7 mouse cellular contexts compared by ENCODE assay signal in the genomic region with DNA sequence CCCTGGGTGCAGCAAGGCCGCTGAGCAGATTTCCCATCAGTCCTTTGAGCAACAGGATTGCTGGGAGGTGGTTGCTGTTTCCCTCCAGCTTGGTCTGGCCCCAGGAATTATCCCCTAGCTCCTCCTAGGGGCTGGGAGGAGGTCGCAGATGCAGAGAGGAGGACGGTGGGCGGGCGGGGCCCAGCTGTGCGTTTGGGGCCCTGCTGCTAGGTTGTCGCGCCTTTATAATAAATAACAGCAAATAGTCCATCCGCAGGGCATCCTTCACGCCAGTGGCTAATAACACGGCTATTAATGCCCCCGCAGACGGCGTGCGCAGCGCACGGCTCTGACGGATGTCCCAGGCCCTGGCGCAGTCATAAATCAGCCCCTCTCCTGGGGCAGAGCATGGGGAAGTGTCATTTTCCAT. TPM values are rescaled to one million over a fixed set of nuclear protein-coding genes. Genes with fewer than 3 reads are reported as not detected.
DNase-seq lines count a peak whose midpoint lies in the region; ATAC-seq lines count a peak whose summit lies in the region.

No protein-coding gene starts in this region.

- H3K4me3 ChIP-seq in forebrain, embryonic 14.5 days (ENCODE audit: low read depth, low read length) = no peak overlapping the region
- no peak overlapping the region for H3K4me3 ChIP-seq in hindbrain, embryonic 14.5 days (replicated peaks; ENCODE audit: low read length)
- H3K4me3 ChIP-seq in midbrain, embryonic 10.5 days = peak overlapping the region; percentile 35

- WGBS in forebrain, embryonic 14.5 days = 21% methylated on average over 19 of the region's 19 CpGs
- WGBS in hindbrain, embryonic 14.5 days = 12% methylated on average over 19 of the region's 19 CpGs
- WGBS in midbrain, embryonic 10.5 days = 18% methylated on average over 19 of the region's 19 CpGs

- no peaks in the 10 kb centered on the region for H3K36me3 ChIP-seq in forebrain, embryonic 14.5 days (ENCODE audit: control insufficient read depth, insufficient read depth, low read length)
- no peaks in the 10 kb centered on the region for H3K36me3 ChIP-seq in hindbrain, embryonic 14.5 days (replicated peaks; ENCODE audit: control insufficient read depth, insufficient read depth)
- no peaks in the 10 kb centered on the region for H3K36me3 ChIP-seq in midbrain, embryonic 10.5 days

- no peak overlapping the region; the same call in 1 of the 2 replicates for H3K27ac ChIP-seq in forebrain, embryonic 14.5 days (ENCODE audit: low read depth, low read length)
- H3K27ac ChIP-seq in hindbrain, embryonic 14.5 days = 0 out of 2 replicates have a peak overlapping the region, but pooled peaks have one; percentile 3
- H3K27ac ChIP-seq in midbrain, embryonic 10.5 days (replicated peaks) = peak overlapping the region; percentile 81

- no peaks in the 10 kb centered on the region for H3K27me3 ChIP-seq in forebrain, embryonic 14.5 days (replicated peaks; ENCODE audit: control insufficient read depth, insufficient read depth, low read length)
- no peaks in the 10 kb centered on the region for H3K27me3 ChIP-seq in hindbrain, embryonic 14.5 days (ENCODE audit: control insufficient read depth, insufficient read depth, low read length)
- peaks cover 83% of the 10 kb centered on the region for H3K27me3 ChIP-seq in midbrain, embryonic 10.5 days (ENCODE audit: low read depth, poor library complexity, severe bottlenecking)

- peak; percentile 82 for DNase-seq in embryo, embryonic 11 days
- no peak for DNase-seq in forebrain, embryonic 14.5 days (ENCODE audit: low spot score)
- DNase-seq in hindbrain, embryonic 14.5 days (ENCODE audit: low spot score) = no peak
- DNase-seq in midbrain, embryonic 10.5 days (ENCODE audit: low spot score) = peak; percentile 71
- no peak for DNase-seq in right cerebral cortex, postnatal 4 days
- DNase-seq in cerebellum, adult 11-12 months = no peak
- no peak for DNase-seq in cerebellum, adult 11 months

- peak overlapping the region; percentile 49 for H3K9ac ChIP-seq in forebrain, embryonic 14.5 days (ENCODE audit: low read length)
- peak overlapping the region; percentile 10; the same call in 1 of the 2 replicates for H3K9ac ChIP-seq in hindbrain, embryonic 14.5 days

- peak; percentile 58; the same call in 1 of the 2 replicates for ATAC-seq in forebrain, embryonic 14.5 days
- ATAC-seq in hindbrain, embryonic 14.5 days (ENCODE audit: low FRiP score) = peak; percentile 35; the same call in 1 of the 2 replicates

- peaks cover 31% of the 10 kb centered on the region for H3K4me1 ChIP-seq in forebrain, embryonic 14.5 days (ENCODE audit: control insufficient read depth, insufficient read depth, low read length)
- H3K4me1 ChIP-seq in hindbrain, embryonic 14.5 days (replicated peaks; ENCODE audit: control insufficient read depth, insufficient read depth, low read length) = peaks cover 37% of the 10 kb centered on the region
- H3K4me1 ChIP-seq in midbrain, embryonic 10.5 days = peaks cover 91% of the 10 kb centered on the region

- H3K4me2 ChIP-seq in forebrain, embryonic 14.5 days (ENCODE audit: low read length) = no peak overlapping the region
- H3K4me2 ChIP-seq in hindbrain, embryonic 14.5 days (replicated peaks) = peak overlapping the region; percentile 15

- no peaks in the 10 kb centered on the region for H3K9me3 ChIP-seq in forebrain, embryonic 14.5 days (replicated peaks; ENCODE audit: control insufficient read depth, low read length)
- no peaks in the 10 kb centered on the region for H3K9me3 ChIP-seq in hindbrain, embryonic 14.5 days (ENCODE audit: control insufficient read depth, low read length)
- H3K9me3 ChIP-seq in midbrain, embryonic 10.5 days (replicated peaks) = no peaks in the 10 kb centered on the region

RNA-seq across cellular contexts. Expression of gene Flrt1, which starts 1.5 kb away (rescaled TPM):
- polyA plus RNA-seq in forebrain, embryonic 14.5 days (2014; fragmentation: Nextera tagmentation; extraction: Ambion mirVana) = 9.5 and 12.2 TPM in 2 replicates
- polyA plus RNA-seq in hindbrain, embryonic 14.5 days (2014; fragmentation: Nextera tagmentation; extraction: Ambion mirVana) = 8.7 and 9.5 TPM in 2 replicates
- 6.0 and 7.5 TPM in 2 replicates for polyA plus RNA-seq in midbrain, embryonic 10.5 days (2016; fragmentation: Nextera tagmentation; extraction: Ambion mirVana)

RNA-seq across cellular contexts. Expression of gene Macrod1, which starts 47.4 kb away (rescaled TPM):
- polyA plus RNA-seq in forebrain, embryonic 14.5 days (2014; fragmentation: Nextera tagmentation; extraction: Ambion mirVana) = 4.0 and 4.8 TPM in 2 replicates
- polyA plus RNA-seq in hindbrain, embryonic 14.5 days (2014; fragmentation: Nextera tagmentation; extraction: Ambion mirVana) = 5.2 and 6.9 TPM in 2 replicates
- 2.2 and 2.9 TPM in 2 replicates for polyA plus RNA-seq in midbrain, embryonic 10.5 days (2016; fragmentation: Nextera tagmentation; extraction: Ambion mirVana)

Comparison
In these comparisons a context has a peak if more than half of its experiments do, and no peak if none do; other contexts are left out.
1. DNase-seq: peak in embryo, embryonic 11 days (single experiment) and midbrain, embryonic 10.5 days (single experiment); none in forebrain, embryonic 14.5 days (single experiment), hindbrain, embryonic 14.5 days (single experiment), right cerebral cortex, postnatal 4 days (single experiment), cerebellum, adult 11-12 months (single experiment) and cerebellum, adult 11 months (single experiment).